Mouse (Mus musculus) cortical plate, adult 2 months (tissue): Measurements from ENCODE around the gene Dcaf10.

Experiments used
- CTCF ChIP-seq: fragments of 200-500 bp; IDR thresholded peaks from 2 replicates; pipeline ENCODE4 v1.5.1; 2011; ENCODE audit warnings: mild to moderate bottlenecking, control low read depth, low read length; ENCODE audit not compliant: insufficient read depth; ENCODE audit errors: extremely low read depth
- POLR2A ChIP-seq: fragments of 200-500 bp; IDR thresholded peaks from 2 replicates; pipeline ENCODE4 v1.6.1; 2011; ENCODE audit warnings: mild to moderate bottlenecking, low read length, control low read depth; ENCODE audit not compliant: insufficient read depth; ENCODE audit errors: extremely low read depth

GRCm38 (mm10) chr4:45402281-45402680, 60.4 kb downstream of the Dcaf10 start:
- no peak for TF ChIP-seq POLR2A
- no peak for TF ChIP-seq CTCF
